Mouse (Mus musculus): ENCODE measurements at regions not wholly inside any gene's neighbourhood (a gene's known extent, or its start where the extent isn't known, plus 50 kb on each side); places are given as distances from the start of the nearest gene placed in this dataset.
A peak's percentile ranks its signal among the peaks of the same experiment; 100 is the strongest.

DNA sequence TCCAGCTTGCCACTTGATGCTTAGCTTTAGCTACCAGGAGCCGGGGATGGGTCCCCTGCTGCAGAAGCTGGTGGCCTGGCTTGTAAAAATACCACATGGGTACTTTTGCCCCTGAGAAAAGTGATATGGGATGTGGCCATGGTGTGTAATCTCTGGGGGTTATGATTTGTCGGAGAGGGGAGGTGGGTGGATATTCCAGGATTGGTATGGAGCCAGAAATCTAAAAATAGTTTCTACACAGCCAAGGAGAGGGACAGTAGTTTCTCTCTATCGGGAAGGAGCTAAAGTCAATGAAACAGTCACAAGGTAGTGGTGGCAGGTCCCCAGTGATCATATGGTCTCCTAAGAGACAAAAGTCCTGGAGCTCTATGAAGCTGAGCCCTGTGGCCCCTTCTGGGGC, 119.6 kb downstream of the Katnal1 start:
- no peak for DNase-seq (ENCODE audit: low spot score)
- TF ChIP-seq POLR2A (IDR thresholded peaks at IDR 0.05; ENCODE audit: borderline replicate concordance, extremely low read depth, insufficient read depth, insufficient read length) = no peak
- Histone ChIP-seq H3K4me2 (replicated peaks; ENCODE audit: low read depth, low read length, severe bottlenecking) (no peak overlapping the region), H3K9me3 (ENCODE audit: control insufficient read depth, low read length) (peaks cover 5% of the 10 kb centered on the region; the same call in 1 of the 2 replicates), H3K27ac (replicated peaks; ENCODE audit: low read depth, low read length) (no peak overlapping the region), H3K27me3 (ENCODE audit: control insufficient read depth, insufficient read depth, low read length) (no peaks in the 10 kb centered on the region; the same call in 1 of the 2 replicates), H3K36me3 (ENCODE audit: control insufficient read depth, insufficient read depth, low read length) (no peaks in the 10 kb centered on the region), H3K4me1 (ENCODE audit: control insufficient read depth, insufficient read depth, low read length) (peaks cover 4% of the 10 kb centered on the region; the same call in 1 of the 2 replicates), H3K4me3 (replicated peaks; ENCODE audit: low read length) (no peak overlapping the region), H3K9ac (ENCODE audit: low read depth, low read length, severe bottlenecking) (no peak overlapping the region)
- 34% methylated on average over 3 of the region's 3 CpGs for WGBS
- no peak for ATAC-seq (ENCODE audit: low FRiP score, low read depth)

DNA sequence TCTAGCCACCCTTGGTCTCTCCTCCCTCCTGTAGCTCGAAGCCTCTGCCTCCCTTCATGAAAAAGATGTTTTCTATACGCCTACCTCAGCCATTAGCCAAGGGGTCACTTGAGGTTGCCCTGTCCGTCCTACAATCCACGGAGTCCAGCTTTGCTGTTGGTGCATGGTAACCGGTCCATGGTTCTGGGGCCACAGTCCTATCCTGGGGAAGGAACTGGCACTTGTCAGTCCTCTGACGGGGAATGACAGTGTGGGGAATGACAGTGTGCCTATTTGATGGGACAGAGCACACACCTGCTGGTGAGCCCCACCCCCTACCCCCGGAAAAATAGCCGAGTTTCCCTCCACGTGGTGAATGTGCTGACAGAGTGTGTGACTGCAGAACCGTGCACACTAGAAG, 120.1 kb downstream of the Katnal1 start:
- Histone ChIP-seq H3K4me3 (replicated peaks; ENCODE audit: low read length) (no peak overlapping the region), H3K4me2 (replicated peaks; ENCODE audit: low read depth, low read length, severe bottlenecking) (peak overlapping the region; percentile 15; the same call in 1 of the 2 replicates), H3K27ac (replicated peaks; ENCODE audit: low read depth, low read length) (no peak overlapping the region), H3K4me1 (ENCODE audit: control insufficient read depth, insufficient read depth, low read length) (peaks cover 4% of the 10 kb centered on the region; the same call in 1 of the 2 replicates), H3K27me3 (ENCODE audit: control insufficient read depth, insufficient read depth, low read length) (no peaks in the 10 kb centered on the region; the same call in 1 of the 2 replicates), H3K9me3 (ENCODE audit: control insufficient read depth, low read length) (peaks cover 5% of the 10 kb centered on the region; the same call in 1 of the 2 replicates), H3K9ac (ENCODE audit: low read depth, low read length, severe bottlenecking) (no peak overlapping the region), H3K36me3 (ENCODE audit: control insufficient read depth, insufficient read depth, low read length) (no peaks in the 10 kb centered on the region)
- no peak for TF ChIP-seq POLR2A (IDR thresholded peaks at IDR 0.05; ENCODE audit: borderline replicate concordance, extremely low read depth, insufficient read depth, insufficient read length)
- DNase-seq (ENCODE audit: low spot score) (no peak), ATAC-seq (ENCODE audit: low FRiP score, low read depth) (no peak)
- 18% methylated on average over 10 of the region's 10 CpGs for WGBS

DNA sequence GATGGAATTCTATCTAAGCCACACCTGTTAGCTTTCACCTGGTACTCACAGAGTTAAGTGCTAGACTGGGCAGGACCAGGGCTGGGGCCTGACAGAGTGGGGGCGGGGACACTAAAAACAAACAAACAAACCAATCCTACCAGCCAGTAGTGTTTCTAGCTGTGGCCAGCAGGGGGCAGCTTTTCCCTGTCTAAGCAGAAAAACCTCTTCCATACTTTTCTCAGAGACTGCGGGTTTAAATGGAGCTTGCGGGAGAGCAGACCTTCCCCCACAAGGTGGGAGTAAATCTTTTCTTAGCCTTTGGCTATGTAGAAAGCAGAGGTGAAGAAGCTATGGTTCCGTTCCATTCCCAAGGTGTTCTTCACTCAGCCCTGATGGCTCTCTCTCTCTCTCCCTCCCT, 120.7 kb downstream of the Katnal1 start:
- H3K9me3 ChIP-seq (ENCODE audit: control insufficient read depth, low read length) = peaks cover 5% of the 10 kb centered on the region; the same call in 1 of the 2 replicates
- WGBS = 5% methylated on average over 4 of the region's 4 CpGs
- H3K4me2 ChIP-seq (replicated peaks; ENCODE audit: low read depth, low read length, severe bottlenecking) = no peak overlapping the region
- no peak for TF ChIP-seq POLR2A (IDR thresholded peaks at IDR 0.05; ENCODE audit: borderline replicate concordance, extremely low read depth, insufficient read depth, insufficient read length)
- no peak overlapping the region for H3K27ac ChIP-seq (replicated peaks; ENCODE audit: low read depth, low read length)
- H3K9ac ChIP-seq (ENCODE audit: low read depth, low read length, severe bottlenecking) = no peak overlapping the region
- no peaks in the 10 kb centered on the region; the same call in 1 of the 2 replicates for H3K27me3 ChIP-seq (ENCODE audit: control insufficient read depth, insufficient read depth, low read length)
- ATAC-seq (ENCODE audit: low FRiP score, low read depth) (no peak), DNase-seq (ENCODE audit: low spot score) (peak; percentile 86)
- H3K4me3 ChIP-seq (replicated peaks; ENCODE audit: low read length) = no peak overlapping the region
- no peaks in the 10 kb centered on the region for H3K36me3 ChIP-seq (ENCODE audit: control insufficient read depth, insufficient read depth, low read length)
- H3K4me1 ChIP-seq (ENCODE audit: control insufficient read depth, insufficient read depth, low read length) = peaks cover 4% of the 10 kb centered on the region; the same call in 1 of the 2 replicates

GRCm38 (mm10) chr5:148807612-148808011, 121.5 kb downstream of the Katnal1 start:
- Histone ChIP-seq H3K4me1 (ENCODE audit: control insufficient read depth, insufficient read depth, low read length) (peaks cover 4% of the 10 kb centered on the region), H3K9me3 (ENCODE audit: control insufficient read depth, low read length) (peaks cover 5% of the 10 kb centered on the region; the same call in 1 of the 2 replicates), H3K4me3 (replicated peaks; ENCODE audit: low read length) (no peak overlapping the region), H3K27me3 (ENCODE audit: control insufficient read depth, insufficient read depth, low read length) (no peaks in the 10 kb centered on the region; the same call in 1 of the 2 replicates), H3K36me3 (ENCODE audit: control insufficient read depth, insufficient read depth, low read length) (no peaks in the 10 kb centered on the region), H3K27ac (replicated peaks; ENCODE audit: low read depth, low read length) (no peak overlapping the region), H3K4me2 (replicated peaks; ENCODE audit: low read depth, low read length, severe bottlenecking) (no peak overlapping the region), H3K9ac (ENCODE audit: low read depth, low read length, severe bottlenecking) (no peak overlapping the region)
- ATAC-seq (ENCODE audit: low FRiP score, low read depth) = no peak
- no peak for DNase-seq (ENCODE audit: low spot score)
- no peak for TF ChIP-seq POLR2A (IDR thresholded peaks at IDR 0.05; ENCODE audit: borderline replicate concordance, extremely low read depth, insufficient read depth, insufficient read length)
- 91% methylated on average over 4 of the region's 4 CpGs for WGBS

GRCm38 (mm10) chr5:148805030-148805429, 124.1 kb downstream of the Katnal1 start:
- no peaks in the 10 kb centered on the region; the same call in 1 of the 2 replicates for H3K27me3 ChIP-seq (ENCODE audit: control insufficient read depth, insufficient read depth, low read length)
- TF ChIP-seq POLR2A (IDR thresholded peaks at IDR 0.05; ENCODE audit: borderline replicate concordance, extremely low read depth, insufficient read depth, insufficient read length) = no peak
- no peak overlapping the region for H3K4me2 ChIP-seq (replicated peaks; ENCODE audit: low read depth, low read length, severe bottlenecking)
- no peak overlapping the region for H3K9ac ChIP-seq (ENCODE audit: low read depth, low read length, severe bottlenecking)
- peaks cover 7% of the 10 kb centered on the region for H3K4me1 ChIP-seq (ENCODE audit: control insufficient read depth, insufficient read depth, low read length)
- H3K36me3 ChIP-seq (ENCODE audit: control insufficient read depth, insufficient read depth, low read length) = no peaks in the 10 kb centered on the region
- DNase-seq (ENCODE audit: low spot score) (no peak), ATAC-seq (ENCODE audit: low FRiP score, low read depth) (no peak)
- H3K27ac ChIP-seq (replicated peaks; ENCODE audit: low read depth, low read length) = no peak overlapping the region
- peaks cover 5% of the 10 kb centered on the region; the same call in 1 of the 2 replicates for H3K9me3 ChIP-seq (ENCODE audit: control insufficient read depth, low read length)
- WGBS = 50% methylated on average over 3 of the region's 3 CpGs
- no peak overlapping the region for H3K4me3 ChIP-seq (replicated peaks; ENCODE audit: low read length)
